Mouse (Mus musculus): ENCODE data around the gene Eng. TPM values are rescaled to one million over a fixed set of nuclear protein-coding genes. Genes with fewer than 3 reads are reported as not detected.

The Eng gene
- 28.8 and 33.0 TPM in 2 replicates for polyA plus RNA-seq (2016; fragmentation: Nextera tagmentation; extraction: Ambion mirVana)

GRCm38 (mm10) chr2:32646379-32647056, at the start of gene Eng:
Gene Eng, plus strand, starts transcription at chr2:32646595.
- Histone ChIP-seq H3K27me3 (replicated peaks) (no peaks in the 10 kb centered on the region), H3K4me3 (peak within 1 kb of the TSS; percentile 16; the same call in 1 of the 2 replicates), H3K27ac (no peak within 1 kb of the TSS), H3K36me3 (no peaks in the 10 kb centered on the region), H3K4me1 (peaks cover 3% of the 10 kb centered on the region; the same call in 1 of the 2 replicates), H3K9me3 (no peaks in the 10 kb centered on the region), H3K9ac (peak within 1 kb of the TSS; percentile 40; the same call in 1 of the 2 replicates), H3K4me2 (replicated peaks) (peak within 1 kb of the TSS; percentile 13; the same call in 1 of the 2 replicates)
- 61% methylated on average over 31 of the region's 31 CpGs for WGBS
- no peak for ATAC-seq (ENCODE audit: low FRiP score, low read depth)

- Histone ChIP-seq H3K27me3 (replicated peaks) (no peaks in the 10 kb centered on the region), H3K4me2 (replicated peaks) (no peak overlapping the region), H3K36me3 (peaks cover 7% of the 10 kb centered on the region; the same call in 1 of the 2 replicates), H3K27ac (no peak overlapping the region), H3K9ac (no peak overlapping the region), H3K4me1 (no peaks in the 10 kb centered on the region), H3K4me3 (no peak overlapping the region), H3K9me3 (no peaks in the 10 kb centered on the region)
- no peak for ATAC-seq (ENCODE audit: low FRiP score, low read depth)
- 90% methylated on average over 13 of the region's 13 CpGs for WGBS
These were observed 49.7 kb upstream of the Eng start for GRCm38 (mm10) chr2:32596725-32597124.

GRCm38 (mm10) chr2:32597248-32597647, 49.1 kb upstream of the Eng start:
- H3K4me3 ChIP-seq = no peak overlapping the region
- WGBS = 91% methylated on average over 5 of the region's 5 CpGs
- no peaks in the 10 kb centered on the region for H3K9me3 ChIP-seq
- no peak overlapping the region for H3K27ac ChIP-seq
- H3K36me3 ChIP-seq = peaks cover 7% of the 10 kb centered on the region; the same call in 1 of the 2 replicates
- H3K27me3 ChIP-seq (replicated peaks) = no peaks in the 10 kb centered on the region
- H3K4me1 ChIP-seq = no peaks in the 10 kb centered on the region
- no peak for ATAC-seq (ENCODE audit: low FRiP score, low read depth)
- H3K4me2 ChIP-seq (replicated peaks) = no peak overlapping the region
- no peak overlapping the region for H3K9ac ChIP-seq

- Histone ChIP-seq H3K4me2 (replicated peaks) (no peak overlapping the region), H3K27ac (no peak overlapping the region), H3K4me3 (no peak overlapping the region), H3K27me3 (replicated peaks) (no peaks in the 10 kb centered on the region), H3K4me1 (no peaks in the 10 kb centered on the region), H3K9me3 (no peaks in the 10 kb centered on the region), H3K9ac (no peak overlapping the region), H3K36me3 (peaks cover 7% of the 10 kb centered on the region; the same call in 1 of the 2 replicates)
- 93% methylated on average over 5 of the region's 5 CpGs for WGBS
- ATAC-seq (ENCODE audit: low FRiP score, low read depth) = no peak
These were observed 48.7 kb upstream of the Eng start for GRCm38 (mm10) chr2:32597699-32598098.

- Histone ChIP-seq H3K27ac (no peak overlapping the region), H3K9me3 (no peaks in the 10 kb centered on the region), H3K9ac (no peak overlapping the region), H3K4me1 (no peaks in the 10 kb centered on the region), H3K36me3 (peaks cover 7% of the 10 kb centered on the region; the same call in 1 of the 2 replicates), H3K4me2 (replicated peaks) (no peak overlapping the region), H3K27me3 (replicated peaks) (no peaks in the 10 kb centered on the region), H3K4me3 (no peak overlapping the region)
- WGBS = 92% methylated on average over 8 of the region's 8 CpGs
- ATAC-seq (ENCODE audit: low FRiP score, low read depth) = no peak
These were observed 47.9 kb upstream of the Eng start for GRCm38 (mm10) chr2:32598506-32598905.

GRCm38 (mm10) chr2:32599409-32599808, 47.0 kb upstream of the Eng start, which contains the start of gene St6galnac6:
Gene St6galnac6, plus strand, starts transcription at chr2:32599709.
- peaks cover 7% of the 10 kb centered on the region; the same call in 1 of the 2 replicates for H3K36me3 ChIP-seq
- H3K27ac ChIP-seq = no peak within 1 kb of the TSS
- H3K4me1 ChIP-seq = no peaks in the 10 kb centered on the region
- H3K4me3 ChIP-seq = no peak within 1 kb of the TSS
- no peaks in the 10 kb centered on the region for H3K9me3 ChIP-seq
- no peak for ATAC-seq (ENCODE audit: low FRiP score, low read depth)
- WGBS = 95% methylated on average over 3 of the region's 3 CpGs
- no peak within 1 kb of the TSS for H3K4me2 ChIP-seq (replicated peaks)
- no peaks in the 10 kb centered on the region for H3K27me3 ChIP-seq (replicated peaks)
- no peak within 1 kb of the TSS for H3K9ac ChIP-seq

- WGBS = 40% methylated on average over 8 of the region's 8 CpGs
- H3K36me3 ChIP-seq = peaks cover 5% of the 10 kb centered on the region; the same call in 1 of the 2 replicates
These were observed 44.9 kb upstream of the Eng start for GRCm38 (mm10) chr2:32601417-32602065.

GRCm38 (mm10) chr2:32602600-32603054, 43.8 kb upstream of the Eng start:
- H3K4me1 ChIP-seq = peaks cover 7% of the 10 kb centered on the region
- no peak for ATAC-seq (ENCODE audit: low FRiP score, low read depth)
- H3K9ac ChIP-seq = no peak overlapping the region
- WGBS = under 1% methylated on average over 11 of the region's 11 CpGs
- H3K9me3 ChIP-seq = no peaks in the 10 kb centered on the region
- H3K27me3 ChIP-seq (replicated peaks) = no peaks in the 10 kb centered on the region
- peak overlapping the region; percentile 7; the same call in 1 of the 2 replicates for H3K4me3 ChIP-seq
- no peaks in the 10 kb centered on the region for H3K36me3 ChIP-seq
- H3K4me2 ChIP-seq (replicated peaks) = peak overlapping the region; percentile 49
- no peak overlapping the region for H3K27ac ChIP-seq

More at GRCm38 (mm10) chr2:32601417-32602065, 44.9 kb upstream of the Eng start:
- Histone ChIP-seq H3K4me1 (no peaks in the 10 kb centered on the region), H3K27me3 (replicated peaks) (no peaks in the 10 kb centered on the region), H3K4me2 (replicated peaks) (no peak overlapping the region), H3K9me3 (no peaks in the 10 kb centered on the region), H3K27ac (no peak overlapping the region), H3K9ac (no peak overlapping the region), H3K4me3 (no peak overlapping the region)
- peak; percentile 51; the same call in 1 of the 2 replicates for ATAC-seq (ENCODE audit: low FRiP score, low read depth)

GRCm38 (mm10) chr2:32604631-32605030, 41.8 kb upstream of the Eng start:
- peaks cover 19% of the 10 kb centered on the region for H3K4me1 ChIP-seq
- H3K27ac ChIP-seq = no peak overlapping the region
- H3K36me3 ChIP-seq = no peaks in the 10 kb centered on the region
- 42% methylated on average over 10 of the region's 10 CpGs for WGBS
- H3K4me2 ChIP-seq (replicated peaks) = no peak overlapping the region
- no peaks in the 10 kb centered on the region for H3K9me3 ChIP-seq
- ATAC-seq (ENCODE audit: low FRiP score, low read depth) = no peak
- H3K27me3 ChIP-seq (replicated peaks) = no peaks in the 10 kb centered on the region
- H3K9ac ChIP-seq = no peak overlapping the region
- no peak overlapping the region for H3K4me3 ChIP-seq

- peak overlapping the region; percentile 76 for H3K9ac ChIP-seq
- peak overlapping the region; percentile 76 for H3K4me3 ChIP-seq
- peak overlapping the region; percentile 92 for H3K4me2 ChIP-seq (replicated peaks)
- no peaks in the 10 kb centered on the region for H3K9me3 ChIP-seq
- 10% methylated on average over 53 of the region's 55 CpGs for WGBS
- no peak overlapping the region for H3K27ac ChIP-seq
- peaks cover 24% of the 10 kb centered on the region for H3K4me1 ChIP-seq
- no peaks in the 10 kb centered on the region for H3K36me3 ChIP-seq
- no peaks in the 10 kb centered on the region for H3K27me3 ChIP-seq (replicated peaks)
- peak; percentile 80 for ATAC-seq (ENCODE audit: low FRiP score, low read depth)
These were observed 39.9 kb upstream of the Eng start for GRCm38 (mm10) chr2:32606161-32607142.

GRCm38 (mm10) chr2:32607262-32607947, 39.0 kb upstream of the Eng start:
- peak overlapping the region; percentile 92 for H3K4me2 ChIP-seq (replicated peaks)
- peaks cover 24% of the 10 kb centered on the region for H3K4me1 ChIP-seq
- H3K36me3 ChIP-seq = no peaks in the 10 kb centered on the region
- H3K9ac ChIP-seq = peak overlapping the region; percentile 76
- peak; percentile 45 for ATAC-seq (ENCODE audit: low FRiP score, low read depth)
- WGBS = 6% methylated on average over 34 of the region's 34 CpGs
- no peak overlapping the region for H3K27ac ChIP-seq
- H3K4me3 ChIP-seq = peak overlapping the region; percentile 76
- H3K9me3 ChIP-seq = no peaks in the 10 kb centered on the region
- H3K27me3 ChIP-seq (replicated peaks) = no peaks in the 10 kb centered on the region

Data from neural tube, embryonic 12.5 days (tissue).